Mouse (Mus musculus) C2C12 (cell line): ENCODE measurements at regions not wholly inside any gene's neighbourhood (a gene's known extent, or its start where the extent isn't known, plus 50 kb on each side); places are given as distances from the start of the nearest gene placed in this dataset.

ENCODE experiments used
- H3K27me3 ChIP-seq: one replicate; pipeline ENCODE4 v1.6.1; 2011; ENCODE audit not compliant: control insufficient read depth, insufficient read depth, insufficient read length
- H3K36me3 ChIP-seq: one replicate; pipeline ENCODE4 v1.6.1; 2011; ENCODE audit not compliant: control insufficient read depth, insufficient read depth
- H3K4me3 ChIP-seq: one replicate; pipeline ENCODE4 v1.5.1; 2011; ENCODE audit warnings: mild to moderate bottlenecking, control low read depth; ENCODE audit not compliant: poor library complexity, insufficient read depth, severe bottlenecking
- H3K79me2 ChIP-seq: one replicate; pipeline ENCODE4 v1.6.1; 2011; ENCODE audit not compliant: control insufficient read depth, insufficient read depth
- H3K79me3 ChIP-seq: one replicate; pipeline ENCODE4 v1.6.1; 2011; ENCODE audit warnings: low read depth, control low read depth
- H3ac ChIP-seq: one replicate; pipeline ENCODE3; 2011; ENCODE audit warnings: low read depth; ENCODE audit not compliant: control insufficient read depth, insufficient read length
- CEBPB ChIP-seq: IDR thresholded peaks from one replicate; pipeline ENCODE4 v1.6.1; 2011; ENCODE audit warnings: low read depth, mild to moderate bottlenecking, control low read depth, moderate library complexity
- CTCF ChIP-seq: IDR thresholded peaks from one replicate; pipeline ENCODE4 v1.5.1; 2011; ENCODE audit not compliant: control insufficient read depth, insufficient read depth, insufficient read length
- FOSL1 ChIP-seq: IDR thresholded peaks from one replicate; pipeline ENCODE4 v1.8.0; 2011; ENCODE audit warnings: mild to moderate bottlenecking, low read length; ENCODE audit not compliant: poor library complexity, insufficient read depth, severe bottlenecking
- MAX ChIP-seq: IDR thresholded peaks from one replicate; pipeline ENCODE4 v1.6.1; 2011; ENCODE audit warnings: mild to moderate bottlenecking, control low read depth
- MYOD1 ChIP-seq: IDR thresholded peaks from one replicate; pipeline ENCODE4 v1.6.1; 2011; ENCODE audit warnings: low read depth; ENCODE audit not compliant: control insufficient read depth, insufficient read length
- MYOG ChIP-seq: IDR thresholded peaks from one replicate; pipeline ENCODE4 v1.6.1; 2011; ENCODE audit not compliant: control insufficient read depth, insufficient read length; ENCODE audit errors: extremely low read depth
- USF1 ChIP-seq: IDR thresholded peaks from one replicate; pipeline ENCODE4 v1.6.1; 2011; ENCODE audit warnings: low read depth, mild to moderate bottlenecking, control low read depth, moderate library complexity

DNA sequence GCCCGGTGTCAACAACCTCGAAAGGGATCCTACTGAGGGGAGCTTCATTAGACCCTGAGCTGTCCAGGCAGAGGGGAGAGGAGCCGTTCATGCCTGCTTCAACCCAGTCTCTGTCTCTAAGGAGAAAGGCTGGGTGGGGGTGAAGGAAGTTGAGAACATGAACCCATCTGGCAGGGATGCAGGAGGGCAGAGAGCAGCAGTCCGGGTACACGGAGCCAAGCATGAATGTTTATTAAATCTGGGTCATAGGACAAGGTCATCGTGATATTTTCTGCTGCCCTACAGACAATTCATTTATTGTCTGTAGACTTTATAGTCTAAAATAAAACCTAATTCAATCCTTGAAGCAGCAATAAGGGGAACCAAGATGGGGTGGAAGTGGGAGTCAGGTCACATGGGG is 105.2 kb upstream of the Tle3 start:
- Histone ChIP-seq H3K79me2 (no peaks in the 10 kb centered on the region), H3K79me3 (no peaks in the 10 kb centered on the region), H3ac (no peak overlapping the region), H3K4me3 (no peak overlapping the region), H3K36me3 (no peaks in the 10 kb centered on the region), H3K27me3 (no peaks in the 10 kb centered on the region)
- TF ChIP-seq MYOD1 (no peak), FOSL1 (no peak), CTCF (no peak), USF1 (no peak)

DNA sequence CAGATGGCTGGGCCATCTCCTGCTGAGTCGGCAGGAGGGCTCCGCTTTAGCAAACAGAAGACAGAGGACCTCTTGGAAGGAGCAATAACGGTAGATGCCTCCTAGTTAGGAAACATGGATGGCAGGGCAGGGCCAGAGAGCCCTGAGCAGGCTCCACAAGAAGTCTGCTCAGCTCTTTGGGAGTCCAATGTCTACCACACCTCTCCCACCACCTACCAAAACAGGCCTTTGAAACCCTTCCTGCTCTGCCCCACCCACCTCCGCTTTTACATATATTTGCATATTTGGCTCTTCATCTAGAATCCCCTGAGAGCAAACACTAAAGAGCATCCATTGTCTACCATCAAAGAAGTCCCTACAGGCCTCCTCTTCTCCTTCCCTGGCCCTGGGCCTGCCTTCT is 104.6 kb upstream of the Tle3 start:
- no peaks in the 10 kb centered on the region for H3K79me3 ChIP-seq
- no peaks in the 10 kb centered on the region for H3K36me3 ChIP-seq
- H3K4me3 ChIP-seq, result no peak overlapping the region
- H3K79me2 ChIP-seq, result no peaks in the 10 kb centered on the region
- H3ac ChIP-seq, result no peak overlapping the region
- H3K27me3 ChIP-seq, result no peaks in the 10 kb centered on the region
- no peak for TF ChIP-seq FOSL1
- no peak for TF ChIP-seq USF1
- TF ChIP-seq MYOD1, result no peak
- no peak for TF ChIP-seq CEBPB
- TF ChIP-seq CTCF, result no peak
- no peak for TF ChIP-seq MYOG
- TF ChIP-seq MAX, result no peak

DNA sequence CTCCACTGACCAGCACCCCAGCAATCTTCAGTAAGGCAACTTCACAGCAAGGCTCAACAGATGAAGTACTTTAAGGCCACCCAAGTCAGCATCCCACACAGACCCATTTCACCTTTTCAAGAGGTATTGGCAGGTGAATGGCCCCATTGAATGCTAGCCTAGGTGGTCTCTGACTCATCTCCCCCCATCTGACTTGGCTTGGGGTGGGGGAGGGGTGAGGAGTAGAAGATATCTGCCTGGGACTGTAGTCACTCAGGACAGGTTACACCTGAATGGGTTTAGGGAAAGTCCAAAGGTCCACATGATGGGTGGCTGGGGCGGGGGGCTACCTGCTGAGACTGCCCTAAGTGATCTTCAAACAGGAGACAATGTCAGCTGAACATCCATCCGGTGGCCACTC is 104.0 kb upstream of the Tle3 start:
- Histone ChIP-seq H3ac (no peak overlapping the region), H3K79me3 (no peaks in the 10 kb centered on the region), H3K27me3 (no peaks in the 10 kb centered on the region), H3K36me3 (no peaks in the 10 kb centered on the region), H3K79me2 (no peaks in the 10 kb centered on the region), H3K4me3 (no peak overlapping the region)
- TF ChIP-seq CEBPB (no peak), CTCF (no peak), FOSL1 (no peak), MYOD1 (no peak), MYOG (no peak), USF1 (no peak), MAX (no peak)

DNA sequence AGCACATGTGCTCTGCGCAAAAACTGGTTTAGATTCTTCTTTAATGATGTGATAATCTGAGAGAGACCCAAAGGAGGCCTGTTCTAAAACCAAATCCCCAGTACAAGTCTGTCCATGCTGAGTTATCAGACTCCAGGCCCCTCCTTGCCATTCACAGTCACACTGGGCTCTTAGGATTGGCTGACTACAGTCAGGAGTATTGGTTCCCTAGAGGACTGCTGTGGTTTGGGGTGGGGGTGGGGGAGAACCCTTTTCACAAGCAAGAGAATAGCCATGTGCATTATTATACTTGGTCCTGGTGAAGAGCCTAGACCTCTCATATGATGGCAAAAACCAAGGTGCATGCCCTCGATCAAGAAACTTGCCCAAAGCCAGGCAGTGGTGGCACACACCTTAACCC is 103.5 kb upstream of the Tle3 start:
- H3K36me3 ChIP-seq, result no peaks in the 10 kb centered on the region
- H3K27me3 ChIP-seq, result no peaks in the 10 kb centered on the region
- no peaks in the 10 kb centered on the region for H3K79me3 ChIP-seq
- no peak for TF ChIP-seq MAX
- TF ChIP-seq USF1, result no peak
- TF ChIP-seq MYOD1, result no peak
- TF ChIP-seq FOSL1, result no peak
- TF ChIP-seq CEBPB, result no peak
- no peak for TF ChIP-seq CTCF
- TF ChIP-seq MYOG, result no peak
- no peaks in the 10 kb centered on the region for H3K79me2 ChIP-seq
- no peak overlapping the region for H3ac ChIP-seq
- no peak overlapping the region for H3K4me3 ChIP-seq

DNA sequence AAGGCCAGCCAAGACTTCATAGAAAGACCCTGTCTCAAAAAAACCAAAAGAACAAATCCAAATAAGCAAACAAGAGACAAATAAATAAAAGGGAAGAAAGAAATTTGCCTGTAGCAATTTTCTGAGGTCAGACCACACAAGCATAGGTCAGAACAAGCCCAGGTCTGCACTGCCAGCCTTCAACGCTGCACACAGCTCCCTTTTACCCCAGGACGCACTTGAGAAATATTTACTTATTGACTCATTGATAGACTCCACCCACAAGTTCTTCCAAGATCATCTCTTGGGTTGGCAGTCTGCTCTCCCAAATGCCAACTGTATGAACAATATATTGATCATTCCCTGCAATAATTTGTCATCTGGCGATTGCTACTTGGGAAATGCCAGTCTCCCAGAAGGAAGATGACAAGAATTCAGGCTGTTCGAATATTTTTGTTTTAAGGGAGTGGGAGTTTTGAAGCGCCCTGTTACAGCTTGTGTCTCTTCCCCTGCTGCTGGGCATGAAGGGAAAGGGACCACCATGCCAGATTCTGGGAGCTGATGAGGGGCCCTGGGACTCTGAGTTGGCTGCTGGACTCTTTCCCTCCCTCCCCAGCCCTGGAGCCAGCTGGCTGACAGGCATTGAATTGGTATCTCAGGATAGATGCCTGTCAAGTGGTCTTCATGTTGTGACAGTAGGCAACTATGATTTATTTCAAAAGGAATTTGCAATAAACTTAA is 102.9 kb upstream of the Tle3 start:
- Histone ChIP-seq H3ac (no peak overlapping the region), H3K79me2 (no peaks in the 10 kb centered on the region), H3K79me3 (no peaks in the 10 kb centered on the region), H3K36me3 (no peaks in the 10 kb centered on the region), H3K4me3 (no peak overlapping the region), H3K27me3 (no peaks in the 10 kb centered on the region)
- TF ChIP-seq FOSL1 (no peak), CTCF (no peak), MAX (no peak), MYOD1 (no peak), CEBPB (no peak), USF1 (no peak), MYOG (no peak)

DNA sequence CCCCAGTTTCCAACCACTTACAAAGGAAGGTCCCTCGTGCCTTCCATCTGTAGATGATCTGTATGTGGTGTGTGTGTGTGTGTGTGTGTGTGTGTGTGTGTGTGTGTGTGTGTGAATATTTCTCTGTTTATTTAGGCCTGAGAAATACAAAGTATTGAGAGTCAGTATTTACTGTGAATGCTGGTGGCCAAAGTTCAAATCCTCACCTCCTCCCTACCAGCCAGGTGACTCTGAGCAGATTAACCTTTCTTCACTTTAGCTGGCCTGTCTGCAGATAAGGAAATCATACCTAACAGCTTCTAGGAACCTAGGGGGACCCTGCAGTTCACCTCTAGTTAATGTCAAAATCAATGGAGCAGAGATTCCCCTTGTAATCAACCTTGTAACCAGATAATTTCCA is 100.9 kb upstream of the Tle3 start:
- TF ChIP-seq MAX (no peak), CEBPB (no peak), FOSL1 (no peak), USF1 (no peak), MYOD1 (no peak), MYOG (no peak), CTCF (no peak)
- Histone ChIP-seq H3K79me2 (no peaks in the 10 kb centered on the region), H3K27me3 (no peaks in the 10 kb centered on the region), H3K79me3 (no peaks in the 10 kb centered on the region), H3K4me3 (no peak overlapping the region), H3ac (no peak overlapping the region), H3K36me3 (no peaks in the 10 kb centered on the region)
